Mouse (Mus musculus) CH12.LX (cell line): ENCODE data around the gene Olfr1353. TPM values are rescaled to one million over a fixed set of nuclear protein-coding genes. Genes with fewer than 3 reads are reported as not detected.
"Not testable (repeated sequence)": the region's sequence is repeated elsewhere in the genome, so short reads cannot be mapped to it uniquely, and the experiment has no call there.

Source experiments
- DNase-seq: peaks from one replicate; pipeline ENCODE4 v3.0.0-alpha.2; 2013; ENCODE audit errors: extremely low read depth
- H3K27ac ChIP-seq: 2 replicates; pipeline ENCODE4 v1.5.1; 2012; ENCODE audit warnings: low read depth, mild to moderate bottlenecking, control low read depth, moderate library complexity; ENCODE audit not compliant: insufficient read depth
- H3K27me3 ChIP-seq: replicated peaks from 2 replicates; pipeline ENCODE3; 2012; ENCODE audit warnings: inconsistent platforms
- H3K36me3 ChIP-seq, 2 experiments: replicated peaks in 1 of 2; 2 replicates each; pipeline versions ENCODE3 to v1.6.1; 2012; ENCODE audit warnings: inconsistent platforms in 1 of 2, low read length in 1 of 2, mild to moderate bottlenecking in 1 of 2, mixed read lengths in 1 of 2, moderate library complexity in 1 of 2; ENCODE audit not compliant: control insufficient read depth in 1 of 2, insufficient read depth in 1 of 2
- H3K4me1 ChIP-seq, 2 experiments: 2 replicates each; pipeline ENCODE4 v1.6.1; 2012; ENCODE audit warnings: inconsistent platforms in 1 of 2, moderate library complexity in 1 of 2; ENCODE audit not compliant: insufficient read depth in 2 of 2, control insufficient read depth in 1 of 2
- H3K4me2 ChIP-seq: 2 replicates; pipeline ENCODE4 v1.6.1; 2012; ENCODE audit warnings: low read depth, mild to moderate bottlenecking, control low read depth; ENCODE audit not compliant: poor library complexity, insufficient read depth, severe bottlenecking
- H3K4me3 ChIP-seq, 3 experiments: fragments of 150-350 bp in 1 of 3; sonication (generic) in 1 of 3; replicated peaks in 1 of 3; 2 replicates each; pipeline versions ENCODE3 to v1.5.1; 2011 to 2012; ENCODE audit warnings: low read depth in 2 of 3, low read length in 2 of 3, mild to moderate bottlenecking in 2 of 3, moderate library complexity in 2 of 3, control low read depth in 1 of 3, improper control_type of control experiment in 1 of 3, inconsistent platforms in 1 of 3, mixed read lengths in 1 of 3; ENCODE audit not compliant: poor library complexity in 1 of 3
- H3K79me2 ChIP-seq: replicated peaks from 2 replicates; pipeline ENCODE4 v1.6.1; 2012; ENCODE audit warnings: mild to moderate bottlenecking, moderate library complexity; ENCODE audit not compliant: control insufficient read depth, poor library complexity, insufficient read depth, severe bottlenecking; ENCODE audit errors: extremely low read depth
- H3K9ac ChIP-seq: 2 replicates; pipeline ENCODE4 v1.6.1; 2012; ENCODE audit warnings: low read depth, mild to moderate bottlenecking, control low read depth, moderate library complexity; ENCODE audit not compliant: insufficient read depth
- H3K9me3 ChIP-seq: replicated peaks from 2 replicates; pipeline ENCODE3; 2012; ENCODE audit warnings: low read length, inconsistent platforms, mixed read lengths
- CTCF ChIP-seq, 2 experiments: IDR thresholded peaks in 1 of 2; conservative IDR thresholded peaks in 1 of 2; 2 replicates each; pipeline ENCODE4 v1.5.1; 2011 to 2012; ENCODE audit warnings: low read depth in 2 of 2, low read length in 2 of 2, improper control_type of control experiment in 1 of 2, inconsistent platforms in 1 of 2, mild to moderate bottlenecking in 1 of 2, moderate library complexity in 1 of 2
- JUN ChIP-seq: IDR thresholded peaks from 2 replicates; pipeline ENCODE4 v1.6.1; 2011; ENCODE audit warnings: low read depth, mild to moderate bottlenecking, low read length, improper control_type of control experiment, moderate library complexity; ENCODE audit not compliant: insufficient read depth
- MAX ChIP-seq: IDR thresholded peaks from 2 replicates; pipeline ENCODE4 v1.6.1; 2011; ENCODE audit warnings: low read length, improper control_type of control experiment
- MEF2A ChIP-seq: IDR thresholded peaks from 2 replicates; pipeline ENCODE4 v1.6.1; 2014; ENCODE audit warnings: low read depth, mild to moderate bottlenecking, inconsistent platforms, low read length, improper control_type of control experiment, borderline replicate concordance
- NRF1 ChIP-seq: IDR thresholded peaks from 2 replicates; pipeline ENCODE4 v1.6.1; 2014; ENCODE audit warnings: low read depth, mild to moderate bottlenecking, inconsistent platforms, low read length, improper control_type of control experiment, moderate library complexity
- RCOR1 ChIP-seq: conservative IDR thresholded peaks from 2 replicates; pipeline ENCODE4 v1.6.1; 2012; ENCODE audit warnings: low read depth, mild to moderate bottlenecking, inconsistent platforms, low read length, improper control_type of control experiment
- TCF12 ChIP-seq: IDR thresholded peaks from 2 replicates; pipeline ENCODE4 v1.6.1; 2014; ENCODE audit warnings: low read depth, mild to moderate bottlenecking, inconsistent platforms, low read length, improper control_type of control experiment
- USF1 ChIP-seq: IDR thresholded peaks from 2 replicates; pipeline ENCODE4 v1.6.1; 2014; ENCODE audit warnings: low read depth, mild to moderate bottlenecking, inconsistent platforms, low read length, improper control_type of control experiment
- dilution Hi-C: fragments of 300-500 bp; cut with MboI; formaldehyde crosslinking; loops from 2 replicates; pipeline ENCODE4 v1.14.3; 2020; ENCODE audit warnings: low sequenced_read_pairs; ENCODE audit not compliant: extremely low pct_unique_long_range_greater_than_20kb, extremely low pct_ligation_motif_present
- in situ Hi-C: fragments of 300-500 bp; cut with MboI; formaldehyde crosslinking; loops from 3 replicates; pipeline ENCODE4 v1.14.3; 2019; ENCODE audit warnings: low sequenced_read_pairs, low pct_ligation_motif_present, low pct_unique_long_range_greater_than_20kb, mixed read lengths
- polyA plus RNA-seq: library from polyadenylated mRNA; unstranded; fragments of >175 nt; gene quantifications from 2 replicates; pipeline ENCODE4 v1.2.1, GENCODE M21; 2012; ENCODE audit warnings: low read depth; ENCODE audit not compliant: insufficient read length
- total RNA-seq, 2 experiments: library from RNA; depleted of rRNA; stranded (reverse); fragments of 300-350 nt in 1 of 2; fragments of >200 nt in 1 of 2; gene quantifications; 2 replicates each; pipeline ENCODE4 v1.2.3; 2012 to 2014

Gene Olfr1353
- total RNA-seq (2012; rRNA removed): not detected in 2 replicates
- not detected in 2 replicates for total RNA-seq (2014; rRNA removed)
- polyA plus RNA-seq: not detected in 2 replicates

- DNase-seq, H3K27me3 ChIP-seq, H3K27ac ChIP-seq, H3K79me2 ChIP-seq, H3K4me2 ChIP-seq, H3K4me1 ChIP-seq, H3K4me3 ChIP-seq, H3K9ac ChIP-seq, H3K36me3 ChIP-seq, dilution Hi-C loops, in situ Hi-C loops, H3K9me3 ChIP-seq: not testable (repeated sequence)
Measured at GRCm38 (mm10) chr10:78963009-78963408, at the start of gene Olfr1353. Gene Olfr1353 (plus strand): TSS chr10:78963309.

DNA sequence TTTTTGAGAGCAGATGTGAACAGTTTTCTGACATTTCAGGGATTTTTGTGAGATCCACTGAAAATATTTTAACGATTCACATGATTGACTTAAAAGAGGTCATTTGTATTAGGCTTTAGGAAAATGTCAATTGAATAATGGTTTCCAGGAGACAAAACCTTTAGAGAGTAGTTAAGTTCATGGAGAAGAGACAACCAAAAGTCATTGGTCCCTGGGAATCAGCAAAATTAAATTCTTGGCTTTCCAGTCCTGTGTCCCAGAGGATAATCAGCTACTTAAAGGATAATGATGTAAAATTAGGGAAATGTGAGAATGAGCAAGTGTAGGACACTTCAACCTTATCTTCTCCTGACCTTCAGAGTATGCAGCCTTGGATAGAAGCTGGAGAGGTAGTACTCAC is 12.8 kb upstream of the Olfr1353 start, which contains the start of gene Olfr8:
TSS of gene Olfr8 (plus strand) at position 301 of the 400 bp plus-strand sequence.
- H3K9me3 ChIP-seq, H3K4me3 ChIP-seq, H3K27me3 ChIP-seq, H3K27ac ChIP-seq, H3K4me2 ChIP-seq, H3K4me1 ChIP-seq, H3K79me2 ChIP-seq, H3K36me3 ChIP-seq, DNase-seq, dilution Hi-C loops, H3K9ac ChIP-seq, in situ Hi-C loops: not testable (repeated sequence)

DNA sequence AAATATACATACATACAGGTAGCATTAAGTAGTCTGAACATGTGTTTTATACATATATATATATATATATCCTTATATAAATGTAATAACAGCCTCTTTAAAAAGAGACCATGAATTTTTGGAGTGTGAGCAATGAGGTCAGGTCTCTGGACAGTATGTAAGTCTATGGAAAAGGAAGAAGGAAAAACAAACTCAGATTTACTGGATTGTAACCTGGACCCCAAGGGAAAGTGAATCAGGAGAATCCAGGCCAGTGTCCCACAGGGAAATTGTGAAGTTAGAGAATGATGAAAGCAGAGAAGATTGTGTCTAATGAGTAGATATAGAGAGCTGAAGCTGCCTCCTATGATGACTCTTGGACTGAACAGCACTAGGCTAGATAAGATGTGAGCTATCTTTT is 17.6 kb downstream of the Olfr1353 start, which contains the start of gene Olfr1352:
TSS of gene Olfr1352 (plus strand) at position 301 of the 400 bp plus-strand sequence.
- no peaks in the 10 kb centered on the region for H3K79me2 ChIP-seq
- H3K27me3 ChIP-seq: peaks cover 8% of the 10 kb centered on the region
- no peaks in the 10 kb centered on the region for H3K36me3 ChIP-seq
- H3K4me3 ChIP-seq: no peak within 1 kb of the TSS
- no peak within 1 kb of the TSS for H3K4me2 ChIP-seq
- H3K9ac ChIP-seq: no peak within 1 kb of the TSS
- H3K27ac ChIP-seq: no peak within 1 kb of the TSS
- in situ Hi-C loops (no loop called here), dilution Hi-C loops (no loop called here)
- no peaks in the 10 kb centered on the region for H3K9me3 ChIP-seq
- no peak for TF ChIP-seq MAX
- no peak for TF ChIP-seq CTCF (conservative IDR thresholded peaks at IDR 0.05 in 1 of 2, IDR thresholded peaks at IDR 0.05 in 1 of 2; ENCODE audit: low read depth in 2 of 2, low read length in 2 of 2)
- no peak for TF ChIP-seq TCF12
- H3K4me1 ChIP-seq: no peaks in the 10 kb centered on the region
- no peak for DNase-seq

GRCm38 (mm10) chr10:79012172-79012571 is 49.1 kb downstream of the Olfr1353 start, which contains the start of gene Olfr1351:
Gene Olfr1351 (plus strand): TSS chr10:79012472.
- H3K9ac ChIP-seq: no peak within 1 kb of the TSS
- dilution Hi-C loops: no loop called here
- no peak within 1 kb of the TSS for H3K4me2 ChIP-seq
- peaks cover 2% of the 10 kb centered on the region for H3K27me3 ChIP-seq
- H3K27ac ChIP-seq: no peak within 1 kb of the TSS
- DNase-seq: no peak
- H3K4me1 ChIP-seq: no peaks in the 10 kb centered on the region
- H3K79me2 ChIP-seq: no peaks in the 10 kb centered on the region
- H3K9me3 ChIP-seq: peaks cover 2% of the 10 kb centered on the region
- H3K4me3 ChIP-seq: no peak within 1 kb of the TSS
- in situ Hi-C loops: no loop called here
- no peaks in the 10 kb centered on the region for H3K36me3 ChIP-seq
- TF ChIP-seq JUN (no peak), USF1 (no peak), NRF1 (no peak), MEF2A (no peak), RCOR1 (no peak)
